ENCODE assay signal across 21 mouse cellular contexts in the genomic region with DNA sequence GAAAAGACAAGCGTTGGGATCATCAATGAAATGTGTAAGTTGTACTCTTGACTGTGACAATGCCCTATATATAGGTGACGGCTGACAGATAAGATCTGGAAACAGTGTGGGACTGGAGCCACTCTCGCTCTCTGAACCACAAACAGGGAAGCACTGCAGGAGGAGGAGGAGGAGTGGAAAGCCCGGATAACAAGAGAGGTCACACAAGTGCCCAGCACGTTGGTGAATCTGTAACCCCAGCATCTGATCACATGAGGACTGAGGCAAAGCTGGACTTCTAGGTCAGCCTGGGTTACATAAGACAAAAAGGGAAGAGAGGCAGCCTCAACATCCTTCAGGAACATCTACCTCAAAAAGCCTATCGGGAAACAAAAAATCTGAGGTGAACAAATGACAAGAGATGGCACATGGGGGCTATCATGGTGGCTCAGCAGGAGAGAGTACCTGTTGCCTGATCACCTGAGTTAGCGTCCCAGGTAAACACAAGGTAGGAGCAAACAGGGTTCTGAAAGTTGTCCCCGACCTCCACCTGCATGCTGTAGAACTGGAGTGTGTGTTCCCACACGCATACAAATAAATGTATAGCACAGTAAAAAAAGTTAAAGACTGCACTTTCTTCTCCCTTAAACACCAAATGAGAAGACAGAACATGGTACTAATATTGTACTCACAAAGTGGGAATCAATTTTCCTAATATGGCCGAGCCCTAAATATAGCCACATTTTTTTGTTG. TPM values are rescaled to one million over a fixed set of nuclear protein-coding genes. Genes with fewer than 3 reads are reported as not detected.
A peak's percentile ranks its signal among the peaks of the same experiment; 100 is the strongest.
DNase-seq lines count a peak whose midpoint lies in the region; ATAC-seq and TF ChIP-seq lines count a peak whose summit lies in the region.
"Had no signal": no experiment of that assay in that cellular context is flagged by ENCODE, and none has a peak within 500 bp of the region (broad histone marks: within the 10 kb centered on the region; RNA-seq: fewer than 3 reads in every experiment).

No protein-coding gene starts in this region.

- peaks cover 20% of the 10 kb centered on the region; the same call in 1 of the 2 replicates for H3K4me1 ChIP-seq in cerebellum, adult 2 months (ENCODE audit: control insufficient read depth, insufficient read depth, low read length)
- H3K4me1 ChIP-seq in liver, embryonic 15.5 days (replicated peaks), result peaks cover 65% of the 10 kb centered on the region
- H3K4me1 ChIP-seq in thymus, adult 2 months (replicated peaks; ENCODE audit: control insufficient read depth, insufficient read depth, low read length), result peaks cover 8% of the 10 kb centered on the region

- DNase-seq in cerebellum, adult 2 months, result peak in 1 of 2 experiments; percentile 32
- DNase-seq in cerebellum, postnatal 4 days (ENCODE audit: low spot score in 2 of 2), result no peak
- peak; percentile 68 for DNase-seq in kidney, adult 18-20 months
- no peak for DNase-seq in kidney, postnatal 4 days
- peak; percentile 31 for DNase-seq in kidney, postnatal 10 days
- DNase-seq in urinary bladder, postnatal 10 days (ENCODE audit: low spot score), result no peak
- no peak for DNase-seq in thymus, adult 2 months
- DNase-seq: gastrocnemius, adult 2 months; heart, adult 2 months; spleen, adult 18-20 months had no signal

- 0 out of 2 replicates have a peak overlapping the region, but pooled peaks have one; percentile 1 for H3K9ac ChIP-seq in liver, embryonic 15.5 days
- H3K9ac ChIP-seq: embryonic facial prominence, embryonic 13.5 days; hindbrain, embryonic 12.5 days; limb, embryonic 12.5 days; neural tube, embryonic 12.5 days had no signal

- 64% methylated on average over 10 of the region's 10 CpGs for WGBS in cerebellum, adult 2 months
- 49% methylated on average over 10 of the region's 10 CpGs for WGBS in liver, embryonic 15.5 days (ENCODE audit: insufficient replicate concordance)
- WGBS in thymus, adult 2 months, result 90% methylated on average over 10 of the region's 10 CpGs

- no peak for TF ChIP-seq CTCF in cerebellum, adult 2 months (IDR thresholded peaks at IDR 0.05; ENCODE audit: borderline replicate concordance, insufficient read depth, low read depth, low read length)
- no peak for TF ChIP-seq CTCF in thymus, adult 2 months (IDR thresholded peaks at IDR 0.05; ENCODE audit: borderline replicate concordance, control insufficient read depth, extremely low read depth, insufficient read depth, low read length, poor library complexity)

- no peaks in the 10 kb centered on the region for H3K27me3 ChIP-seq in cerebellum, adult 2 months (ENCODE audit: control insufficient read depth, insufficient read depth, low read length)
- H3K27me3 ChIP-seq in liver, embryonic 15.5 days, result no peaks in the 10 kb centered on the region
- peaks cover 5% of the 10 kb centered on the region; the same call in 1 of the 2 replicates for H3K27me3 ChIP-seq in thymus, adult 2 months (ENCODE audit: control insufficient read depth, insufficient read depth, low read length)
- H3K27me3 ChIP-seq: embryonic facial prominence, embryonic 13.5 days; hindbrain, embryonic 12.5 days; limb, embryonic 12.5 days; neural tube, embryonic 12.5 days had no signal

- TF ChIP-seq POLR2A in cerebellum, adult 2 months (IDR thresholded peaks at IDR 0.05; ENCODE audit: borderline replicate concordance, insufficient read depth, low read length), result no peak
- no peak for TF ChIP-seq POLR2A in thymus, adult 2 months (IDR thresholded peaks at IDR 0.05; ENCODE audit: control insufficient read depth, extremely low read depth, insufficient read depth, low read length, poor library complexity)

- H3K27ac ChIP-seq in cerebellum, adult 2 months (ENCODE audit: insufficient read depth, low read length), result no peak overlapping the region
- 0 out of 2 replicates have a peak overlapping the region, but pooled peaks have one; percentile 26 for H3K27ac ChIP-seq in liver, embryonic 15.5 days (replicated peaks)
- H3K27ac ChIP-seq in thymus, adult 2 months (ENCODE audit: control insufficient read depth, insufficient read depth, low read length), result no peak overlapping the region
- H3K27ac ChIP-seq: embryonic facial prominence, embryonic 13.5 days; forebrain, embryonic 10.5 days; gastrocnemius, adult 2 months; heart, adult 2 months; hindbrain, embryonic 12.5 days; left cerebral cortex, adult 2 months; limb, embryonic 12.5 days; neural tube, embryonic 12.5 days had no signal

- H3K9me3 ChIP-seq in liver, embryonic 15.5 days (replicated peaks), result no peaks in the 10 kb centered on the region
- H3K9me3 ChIP-seq: embryonic facial prominence, embryonic 13.5 days; forebrain, embryonic 10.5 days; G1E; hindbrain, embryonic 12.5 days; limb, embryonic 12.5 days; neural tube, embryonic 12.5 days had no signal

- peak overlapping the region; percentile 14 for H3K4me3 ChIP-seq in cerebellum, adult 2 months (replicated peaks; ENCODE audit: insufficient read depth, low read depth, low read length)
- H3K4me3 ChIP-seq in liver, embryonic 15.5 days (replicated peaks), result peak overlapping the region; percentile 81
- H3K4me3 ChIP-seq in thymus, adult 2 months (ENCODE audit: control insufficient read depth, insufficient read depth, low read length), result no peak overlapping the region
- H3K4me3 ChIP-seq: embryonic facial prominence, embryonic 13.5 days; forebrain, embryonic 10.5 days; gastrocnemius, adult 2 months; heart, adult 2 months; hindbrain, embryonic 12.5 days; left cerebral cortex, adult 2 months; limb, embryonic 12.5 days; neural tube, embryonic 12.5 days had no signal

- ATAC-seq in liver, embryonic 15.5 days (ENCODE audit: insufficient read depth), result no peak
- ATAC-seq: CD4-positive, CD25-positive, alpha-beta regulatory T cell, adult 4 months; inflammation-experienced regulatory T-cells, adult 6 months; lung, postnatal 0 days had no signal

- peak overlapping the region; percentile 86 for H3K4me2 ChIP-seq in liver, embryonic 15.5 days
- H3K4me2 ChIP-seq: embryonic facial prominence, embryonic 13.5 days; hindbrain, embryonic 12.5 days; limb, embryonic 12.5 days; neural tube, embryonic 12.5 days had no signal

- H3K36me3 ChIP-seq in liver, embryonic 15.5 days (replicated peaks), result no peaks in the 10 kb centered on the region; the same call in 1 of the 2 replicates
- no peaks in the 10 kb centered on the region for H3K36me3 ChIP-seq in thymus, adult 2 months (ENCODE audit: control insufficient read depth, insufficient read depth, low read length)
- H3K36me3 ChIP-seq: embryonic facial prominence, embryonic 13.5 days; forebrain, embryonic 10.5 days; hindbrain, embryonic 12.5 days; limb, embryonic 12.5 days; neural tube, embryonic 12.5 days had no signal

RNA-seq across cellular contexts. Expression of gene Fnip2, which starts 2.6 kb away (rescaled TPM):
- 16.3 and 17.3 TPM in 2 replicates for polyA plus RNA-seq in cerebellum, adult 2 months (2012; rRNA removed)
- 4.8 and 6.1 TPM in 2 replicates for polyA plus RNA-seq in liver, embryonic 15.5 days (2015; fragmentation: Nextera tagmentation; extraction: Ambion mirVana)
- polyA plus RNA-seq in thymus, adult 2 months (2012; rRNA removed), result 2.3 and 2.7 TPM in 2 replicates

RNA-seq across cellular contexts. Expression of gene Ppid, which starts 26.1 kb away (rescaled TPM):
- 71.7 and 74.2 TPM in 2 replicates for polyA plus RNA-seq in cerebellum, adult 2 months (2012; rRNA removed)
- 89.7 and 91.5 TPM in 2 replicates for polyA plus RNA-seq in liver, embryonic 15.5 days (2015; fragmentation: Nextera tagmentation; extraction: Ambion mirVana)
- 14.5 and 15.6 TPM in 2 replicates for polyA plus RNA-seq in thymus, adult 2 months (2012; rRNA removed)

Comparison
In these comparisons a context has a peak if more than half of its experiments do, and no peak if none do; other contexts are left out.
1. DNase-seq: peak in kidney, adult 18-20 months (single experiment) and kidney, postnatal 10 days (single experiment); none in cerebellum, postnatal 4 days (0 of 2), kidney, postnatal 4 days (0 of 2), urinary bladder, postnatal 10 days (single experiment) and thymus, adult 2 months (single experiment).